In the genomic region with DNA sequence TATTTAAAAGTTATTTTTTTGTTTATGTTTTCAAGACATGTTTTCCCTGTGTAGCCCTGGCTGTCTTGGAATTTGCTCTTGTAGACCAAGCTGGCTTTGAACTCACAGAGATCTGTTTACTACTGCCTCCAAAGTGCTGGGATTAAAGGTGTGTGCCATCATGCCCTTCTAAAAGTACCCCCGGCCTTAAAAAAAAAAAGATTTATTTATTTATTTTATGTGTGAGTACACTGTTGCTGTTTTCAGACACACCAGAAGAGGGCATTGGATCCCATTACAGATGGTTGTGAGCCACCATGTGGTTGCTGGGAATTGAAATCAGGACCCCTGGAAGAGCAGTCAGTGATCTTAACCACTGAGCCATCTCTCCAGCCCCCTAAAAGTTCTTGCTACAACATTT, we compare ENCODE assay signal across 25 mouse cellular contexts. TPM values are rescaled to one million over a fixed set of nuclear protein-coding genes. Genes with fewer than 3 reads are reported as not detected.
A peak's percentile ranks its signal among the peaks of the same experiment; 100 is the strongest.
DNase-seq lines count a peak whose midpoint lies in the region; ATAC-seq and TF ChIP-seq lines count a peak whose summit lies in the region.
"Not testable (repeated sequence)": the region's sequence is repeated elsewhere in the genome, so short reads cannot be mapped to it uniquely, and the experiment has no call there.
"Had no signal": no experiment of that assay in that cellular context is flagged by ENCODE, and none has a peak within 500 bp of the region (broad histone marks: within the 10 kb centered on the region; RNA-seq: fewer than 3 reads in every experiment).

No protein-coding gene starts in this region.

- TF ChIP-seq POLR2A in myocyte (IDR thresholded peaks at IDR 0.05; ENCODE audit: insufficient read length, low read depth) = not testable (repeated sequence)

- ATAC-seq in Patski; lung, postnatal 0 days: not testable (repeated sequence)

- H3K27me3 ChIP-seq in Patski; heart, embryonic 10.5 days (ENCODE audit: insufficient read depth, poor library complexity, severe bottlenecking); lung, postnatal 0 days (replicated peaks; ENCODE audit: insufficient read depth, low read length); myocyte (ENCODE audit: control insufficient read depth, insufficient read depth, insufficient read length): not testable (repeated sequence)

- peaks cover 16% of the 10 kb centered on the region for H3K79me2 ChIP-seq in myocyte (ENCODE audit: control insufficient read depth, insufficient read depth)

- peak; percentile 42 for TF ChIP-seq CTCF in Patski (IDR thresholded peaks at IDR 0.05)
- peak; percentile 28; the same call in 1 of the 2 replicates for TF ChIP-seq CTCF in gastrocnemius, adult 2 months (IDR thresholded peaks at IDR 0.05)
- TF ChIP-seq CTCF in layer of hippocampus, adult 2 months (conservative IDR thresholded peaks at IDR 0.05) = peak; percentile 46
- TF ChIP-seq CTCF in lung, postnatal 0 days (IDR thresholded peaks at IDR 0.05) = peak; percentile 22; the same call in 1 of the 2 replicates

- intact Hi-C loops in gastrocnemius, adult 2 months (cut with DNase I) = loop anchor here (5.0 kb wide), 2 partner anchors 37 to 288 kb away; a partner anchor contains a TSS

- not testable (repeated sequence) for H3K4me1 ChIP-seq in heart, embryonic 10.5 days; lung, postnatal 0 days (ENCODE audit: insufficient read depth, low read depth, low read length)

- POLR2A ChIA-PET in Patski (lab: Charles Lee) = interaction anchor here (0.6 kb wide), 1 partner anchor 470 kb away, joined by 3 read pairs; no protein-coding TSS in a partner anchor

- in situ Hi-C loops in Patski (cut with MboI; ENCODE audit: low pct_unique_long_range_greater_than_20kb) = loop anchor here (5.0 kb wide), 1 partner anchor 37 kb away; no protein-coding TSS in a partner anchor

- 94% methylated on average over 1 of the region's 1 CpGs for WGBS in heart, embryonic 10.5 days
- 94% methylated on average over 1 of the region's 1 CpGs for WGBS in lung, postnatal 0 days

- H3K36me3 ChIP-seq in heart, embryonic 10.5 days; lung, postnatal 0 days (ENCODE audit: insufficient read depth, low read length); myocyte (ENCODE audit: control insufficient read depth, insufficient read depth): not testable (repeated sequence)

- H3K9ac ChIP-seq in lung, postnatal 0 days (replicated peaks; ENCODE audit: low read depth) = not testable (repeated sequence)

- peak overlapping the region; percentile 96 for H3K27ac ChIP-seq in gastrocnemius, adult 2 months
- not testable (repeated sequence) for H3K27ac ChIP-seq in heart, embryonic 10.5 days; layer of hippocampus, adult 2 months; lung, postnatal 0 days (ENCODE audit: low read length)

- not testable (repeated sequence) for TF ChIP-seq EP300 in lung, postnatal 0 days (IDR thresholded peaks at IDR 0.05)

- H3K4me3 ChIP-seq in gastrocnemius, adult 2 months; heart, embryonic 10.5 days; layer of hippocampus, adult 2 months; lung, postnatal 0 days (ENCODE audit: low read depth, low read length): not testable (repeated sequence)
- H3K4me3 ChIP-seq in myocyte = peak overlapping the region; percentile 92

- DNase-seq in Patski (ENCODE audit: low read depth, low spot score); gastrocnemius, adult 2 months; layer of hippocampus, adult 2 months (ENCODE audit: low spot score in 2 of 2); lung, postnatal 0 days (ENCODE audit: low spot score): not testable (repeated sequence)
- peak; percentile 10 for DNase-seq in heart, embryonic 10.5 days (ENCODE audit: low spot score)
- DNase-seq in induced T-regulatory cell, adult 2 months (ENCODE audit: low read depth) = peak; percentile 20

- not testable (repeated sequence) for H3K4me2 ChIP-seq in lung, postnatal 0 days (replicated peaks; ENCODE audit: low read depth, low read length)
- peak overlapping the region; percentile 87 for H3K4me2 ChIP-seq in myocyte (ENCODE audit: low read depth)

- CTCF ChIA-PET in Patski (lab: Charles Lee) = not testable (repeated sequence)

- H3ac ChIP-seq in myocyte (ENCODE audit: control insufficient read depth, insufficient read length) = not testable (repeated sequence)

- not testable (repeated sequence) for H3K9me3 ChIP-seq in heart, embryonic 10.5 days; lung, postnatal 0 days (ENCODE audit: low read length)

RNA-seq across cellular contexts. Expression of a gene that starts 1.3 kb away (rescaled TPM):
- 73.1 TPM for polyA plus RNA-seq in Patski (2021)
- total RNA-seq in gastrocnemius, adult 2 months (2021) = 10 to 100 TPM; 38.8 to 58.6 TPM
- polyA plus RNA-seq in heart, embryonic 10.5 days (2016; fragmentation: Nextera tagmentation; extraction: Ambion mirVana) = 31.5 and 31.6 TPM in 2 replicates
- total RNA-seq in layer of hippocampus, adult 2 months (2021) = 10 to 100 TPM; 32.9 to 35.2 TPM
- polyA plus RNA-seq in lung, postnatal 0 days (2015; fragmentation: Nextera tagmentation; extraction: Ambion mirVana) = 62.1 and 62.2 TPM in 2 replicates
- polyA plus RNA-seq in myocyte (2012; fragmentation: generic; extraction: Trizol) = 19.7 TPM

RNA-seq across cellular contexts. Expression of a gene that starts 14.3 kb away (rescaled TPM):
- 0.24 TPM for polyA plus RNA-seq in Patski (2021)
- total RNA-seq in gastrocnemius, adult 2 months (2021) = not detected
- polyA plus RNA-seq in heart, embryonic 10.5 days (2016; fragmentation: Nextera tagmentation; extraction: Ambion mirVana) = not detected in 2 replicates
- total RNA-seq in layer of hippocampus, adult 2 months (2021) = not detected
- polyA plus RNA-seq in lung, postnatal 0 days (2015; fragmentation: Nextera tagmentation; extraction: Ambion mirVana) = 0.11 and 0.21 TPM in 2 replicates
- 0.07 TPM for polyA plus RNA-seq in myocyte (2012; fragmentation: generic; extraction: Trizol)
- total RNA-seq: CH12.LX; forebrain, postnatal 0 days; gastrocnemius, adult 8-10 months; gastrocnemius, postnatal 25 days; heart, adult 8-10 months; heart, postnatal 25 days; hematopoietic stem cell, adult 5-6 weeks had no signal
- polyA plus RNA-seq: activated CD4-positive, CD25-positive, alpha-beta regulatory T cell, adult 4 months; brain, embryonic 14.5 days; embryonic facial prominence, embryonic 11.5 days; forebrain, embryonic 11.5 days; forebrain, embryonic 14.5 days; frontal cortex, adult 2 months; G1E; heart, embryonic 12.5 days; heart, embryonic 16.5 days; hindbrain, embryonic 12.5 days; hindbrain, embryonic 15.5 days had no signal
